Mouse (Mus musculus): Measurements from ENCODE around the gene Atg7. TPM values are rescaled to one million over a fixed set of nuclear protein-coding genes. Genes with fewer than 3 reads are reported as not detected.

The Atg7 gene
- polyA plus RNA-seq, 1 experiment: 43.3 TPM

DNA sequence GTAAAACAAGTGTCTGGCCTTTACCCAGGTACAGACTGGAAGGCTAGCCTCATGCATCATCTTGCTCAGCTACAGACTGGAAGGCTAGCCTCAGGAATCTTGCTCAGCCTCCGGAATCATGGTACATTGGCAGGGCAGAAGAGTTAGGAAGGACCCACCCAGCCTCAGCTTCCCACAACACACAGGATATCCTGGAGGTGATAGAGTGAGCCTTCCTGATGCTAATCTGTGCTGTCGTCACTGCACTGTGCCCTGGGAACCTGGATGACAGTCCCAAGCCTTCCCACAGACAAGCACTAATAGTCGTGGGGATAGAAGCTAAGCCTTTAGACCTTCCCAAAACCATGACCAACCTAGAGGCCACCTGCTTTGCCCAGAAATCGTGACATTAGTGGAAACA is 223.7 kb downstream of the Atg7 start:
- H3K27ac ChIP-seq (ENCODE audit: control insufficient read depth, insufficient read depth, low read depth, low read length, poor library complexity): no peak overlapping the region
- no peak for TF ChIP-seq CTCF (IDR thresholded peaks at IDR 0.05; ENCODE audit: control insufficient read depth, insufficient read depth, low read length)
- TF ChIP-seq POLR2A (IDR thresholded peaks at IDR 0.05; ENCODE audit: borderline replicate concordance, control insufficient read depth, low read depth, low read length): no peak
- no peaks in the 10 kb centered on the region; the same call in 1 of the 2 replicates for H3K4me1 ChIP-seq (ENCODE audit: control insufficient read depth, insufficient read depth, low read length)
- 60% methylated on average over 4 of the region's 4 CpGs for WGBS
- H3K4me3 ChIP-seq (replicated peaks; ENCODE audit: control insufficient read depth, low read depth, low read length): no peak overlapping the region

DNA sequence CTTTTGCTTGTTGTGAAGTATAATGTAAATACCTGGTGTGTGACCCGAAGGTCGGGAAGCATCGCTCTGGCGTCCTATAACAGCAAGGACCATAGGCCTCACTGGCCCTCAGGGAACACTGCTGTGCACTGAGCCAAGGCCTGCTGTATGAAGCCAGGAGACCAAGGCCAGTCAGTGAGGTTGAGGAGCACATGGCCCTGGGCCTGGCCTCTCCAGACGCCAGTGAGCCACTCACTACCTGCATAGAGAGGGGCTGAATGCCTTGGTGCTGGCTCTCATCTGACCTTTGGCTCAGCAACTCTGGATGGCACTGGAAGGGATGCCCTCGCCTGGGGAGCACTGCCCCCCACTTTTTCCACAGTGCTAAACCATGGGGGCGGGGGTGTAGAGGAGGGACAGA is 225.8 kb downstream of the Atg7 start:
- Histone ChIP-seq H3K4me3 (replicated peaks; ENCODE audit: control insufficient read depth, low read depth, low read length) (no peak overlapping the region), H3K27ac (ENCODE audit: control insufficient read depth, insufficient read depth, low read depth, low read length, poor library complexity) (no peak overlapping the region), H3K4me1 (ENCODE audit: control insufficient read depth, insufficient read depth, low read length) (peaks cover 5% of the 10 kb centered on the region; the same call in 1 of the 2 replicates)
- TF ChIP-seq CTCF (IDR thresholded peaks at IDR 0.05; ENCODE audit: control insufficient read depth, insufficient read depth, low read length) (no peak), POLR2A (IDR thresholded peaks at IDR 0.05; ENCODE audit: borderline replicate concordance, control insufficient read depth, low read depth, low read length) (no peak)
- WGBS: 84% methylated on average over 7 of the region's 7 CpGs

DNA sequence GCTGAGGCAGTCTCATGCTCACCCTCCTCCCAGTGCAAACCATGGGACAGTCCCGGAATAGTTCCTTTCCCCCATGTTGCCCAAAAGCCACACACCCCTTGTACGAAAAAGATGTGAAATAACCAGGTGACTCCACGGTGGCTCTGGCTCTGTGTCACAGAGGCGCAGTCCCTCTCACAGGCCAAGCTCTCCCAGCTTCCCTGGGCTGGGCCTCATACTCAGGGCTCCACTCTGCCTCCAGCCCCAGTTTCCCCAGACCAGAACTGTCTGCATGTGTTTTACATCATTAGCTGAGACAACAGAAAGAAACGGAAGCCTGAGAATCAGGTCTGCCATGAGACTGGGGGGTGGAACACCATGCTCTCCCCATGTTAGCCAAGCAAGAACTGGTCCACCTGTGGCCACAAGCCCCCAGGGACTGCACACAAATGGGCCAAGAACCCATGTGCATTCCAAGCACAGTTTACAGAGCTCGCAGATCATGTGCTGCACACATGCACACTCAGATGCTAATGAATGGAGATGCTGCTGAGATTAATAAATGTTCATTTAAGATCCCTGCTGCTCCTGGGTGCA is 226.7 kb downstream of the Atg7 start:
- H3K4me1 ChIP-seq (ENCODE audit: control insufficient read depth, insufficient read depth, low read length): peaks cover 5% of the 10 kb centered on the region; the same call in 1 of the 2 replicates
- no peak overlapping the region for H3K27ac ChIP-seq (ENCODE audit: control insufficient read depth, insufficient read depth, low read depth, low read length, poor library complexity)
- 75% methylated on average over 6 of the region's 6 CpGs for WGBS

DNA sequence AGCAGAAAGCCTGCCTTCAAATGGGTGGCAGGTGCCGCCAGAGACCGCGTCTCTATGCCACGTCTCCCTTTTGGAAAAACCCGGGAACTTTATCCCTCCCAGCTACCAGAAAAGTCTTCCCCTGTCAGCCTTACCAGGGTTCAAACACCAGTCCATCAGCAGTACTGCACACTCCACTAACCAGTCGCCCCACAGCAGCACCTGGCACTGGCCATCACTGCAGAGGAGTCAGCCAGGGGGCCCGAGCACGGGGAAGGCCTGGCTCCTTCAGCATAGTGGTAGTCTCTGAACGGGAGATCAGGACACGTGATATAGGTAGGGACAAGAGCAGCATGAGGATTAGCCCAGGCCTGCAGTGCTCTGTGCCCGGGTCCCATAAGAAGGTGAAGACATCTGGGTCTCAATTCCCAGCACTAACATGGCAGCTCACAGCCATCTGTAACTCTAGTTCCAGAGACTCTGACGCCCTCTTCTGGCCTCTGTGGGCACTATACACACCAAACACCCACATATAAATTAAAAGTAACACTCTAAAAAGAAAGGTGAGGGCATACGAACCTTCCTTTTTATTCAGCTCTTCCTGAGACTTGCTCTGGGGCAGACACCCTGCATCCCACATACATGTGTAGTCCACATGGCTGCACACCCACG is 228.2 kb downstream of the Atg7 start:
- Histone ChIP-seq H3K4me3 (replicated peaks; ENCODE audit: control insufficient read depth, low read depth, low read length) (no peak overlapping the region), H3K4me1 (ENCODE audit: control insufficient read depth, insufficient read depth, low read length) (peaks cover 5% of the 10 kb centered on the region; the same call in 1 of the 2 replicates), H3K27ac (ENCODE audit: control insufficient read depth, insufficient read depth, low read depth, low read length, poor library complexity) (no peak overlapping the region)
- TF ChIP-seq POLR2A (IDR thresholded peaks at IDR 0.05; ENCODE audit: borderline replicate concordance, control insufficient read depth, low read depth, low read length) (no peak), CTCF (IDR thresholded peaks at IDR 0.05; ENCODE audit: control insufficient read depth, insufficient read depth, low read length) (no peak)
- 86% methylated on average over 14 of the region's 14 CpGs for WGBS

More for the DNA sequence above, 226.7 kb downstream of the Atg7 start:
- TF ChIP-seq POLR2A (IDR thresholded peaks at IDR 0.05; ENCODE audit: borderline replicate concordance, control insufficient read depth, low read depth, low read length): no peak
- TF ChIP-seq CTCF (IDR thresholded peaks at IDR 0.05; ENCODE audit: control insufficient read depth, insufficient read depth, low read length): no peak
- H3K4me3 ChIP-seq (replicated peaks; ENCODE audit: control insufficient read depth, low read depth, low read length): no peak overlapping the region

DNA sequence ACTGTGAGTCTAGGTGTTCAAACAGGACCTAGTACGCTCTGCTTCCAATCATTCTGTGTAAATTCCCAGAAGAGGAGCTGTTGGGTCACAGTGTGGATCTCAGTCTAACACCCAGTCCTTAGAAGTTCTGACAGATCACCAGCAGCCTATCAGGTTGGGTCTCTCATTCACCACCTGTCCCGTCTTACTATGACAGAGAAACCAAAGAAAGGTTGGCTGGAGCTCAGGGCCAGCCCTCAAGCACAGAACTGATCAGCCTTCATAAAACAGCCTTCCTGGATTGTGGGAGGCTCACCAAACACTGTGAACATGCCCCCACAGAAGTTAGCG is 230.9 kb downstream of the Atg7 start:
- Histone ChIP-seq H3K4me3 (replicated peaks; ENCODE audit: control insufficient read depth, low read depth, low read length) (peak overlapping the region; percentile 80), H3K27ac (ENCODE audit: control insufficient read depth, insufficient read depth, low read depth, low read length, poor library complexity) (peak overlapping the region; percentile 95), H3K4me1 (ENCODE audit: control insufficient read depth, insufficient read depth, low read length) (peaks cover 5% of the 10 kb centered on the region; the same call in 1 of the 2 replicates)
- TF ChIP-seq CTCF (IDR thresholded peaks at IDR 0.05; ENCODE audit: control insufficient read depth, insufficient read depth, low read length) (no peak), POLR2A (IDR thresholded peaks at IDR 0.05; ENCODE audit: borderline replicate concordance, control insufficient read depth, low read depth, low read length) (no peak)
- WGBS: 29% methylated on average over 3 of the region's 3 CpGs

DNA sequence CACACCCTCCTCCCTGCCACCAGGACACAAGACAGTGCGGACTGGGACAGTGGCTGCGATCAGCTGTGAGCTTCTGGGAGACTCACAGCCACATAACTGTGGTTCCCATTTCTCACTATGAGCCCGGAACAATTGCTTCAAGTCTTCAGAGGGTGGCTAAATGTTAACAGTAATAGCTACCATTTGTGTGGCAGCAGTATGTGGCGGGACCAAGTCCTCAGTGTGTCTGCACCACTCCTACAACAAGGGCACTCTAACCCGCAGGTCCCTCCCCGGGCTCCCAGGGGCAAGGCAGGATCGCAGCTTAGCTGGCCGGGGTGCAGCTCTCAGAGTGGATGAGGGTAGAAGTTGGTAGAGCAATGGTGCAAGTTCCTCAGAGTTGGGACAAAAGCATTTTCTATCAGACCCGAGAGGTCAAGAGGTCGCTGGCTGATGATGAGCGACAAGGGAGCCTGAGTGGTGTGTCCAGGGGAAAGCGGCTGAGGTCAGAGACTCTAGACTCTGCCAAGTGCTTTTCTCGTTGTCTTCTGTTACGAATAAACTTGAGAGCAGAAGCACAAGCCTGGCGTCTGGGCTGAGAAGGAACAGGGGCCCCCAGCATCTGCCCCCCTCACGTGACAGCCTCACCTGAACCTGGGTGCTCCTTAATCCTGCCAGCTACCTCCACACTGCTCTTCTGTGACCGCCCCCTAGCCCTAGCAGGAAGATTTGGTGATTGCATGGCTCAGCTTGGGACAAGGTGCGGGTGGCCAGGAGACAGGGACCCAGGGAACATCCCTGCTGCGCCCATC is 231.4 kb downstream of the Atg7 start:
- WGBS: 1% methylated on average over 19 of the region's 19 CpGs
- peaks cover 5% of the 10 kb centered on the region; the same call in 1 of the 2 replicates for H3K4me1 ChIP-seq (ENCODE audit: control insufficient read depth, insufficient read depth, low read length)
- H3K27ac ChIP-seq (ENCODE audit: control insufficient read depth, insufficient read depth, low read depth, low read length, poor library complexity): peak overlapping the region; percentile 95
- peak overlapping the region; percentile 80 for H3K4me3 ChIP-seq (replicated peaks; ENCODE audit: control insufficient read depth, low read depth, low read length)
- peak; percentile 35; the same call in 1 of the 2 replicates for TF ChIP-seq POLR2A (IDR thresholded peaks at IDR 0.05; ENCODE audit: borderline replicate concordance, control insufficient read depth, low read depth, low read length)
- TF ChIP-seq CTCF (IDR thresholded peaks at IDR 0.05; ENCODE audit: control insufficient read depth, insufficient read depth, low read length): no peak

GRCm38 (mm10) chr6:114875018-114875558 is 232.2 kb downstream of the Atg7 start:
- under 1% methylated on average over 18 of the region's 18 CpGs for WGBS
- Histone ChIP-seq H3K4me1 (ENCODE audit: control insufficient read depth, insufficient read depth, low read length) (peaks cover 5% of the 10 kb centered on the region; the same call in 1 of the 2 replicates), H3K27ac (ENCODE audit: control insufficient read depth, insufficient read depth, low read depth, low read length, poor library complexity) (peak overlapping the region; percentile 95), H3K4me3 (replicated peaks; ENCODE audit: control insufficient read depth, low read depth, low read length) (peak overlapping the region; percentile 80)
- TF ChIP-seq CTCF (IDR thresholded peaks at IDR 0.05; ENCODE audit: control insufficient read depth, insufficient read depth, low read length) (no peak), POLR2A (IDR thresholded peaks at IDR 0.05; ENCODE audit: borderline replicate concordance, control insufficient read depth, low read depth, low read length) (no peak)

DNA sequence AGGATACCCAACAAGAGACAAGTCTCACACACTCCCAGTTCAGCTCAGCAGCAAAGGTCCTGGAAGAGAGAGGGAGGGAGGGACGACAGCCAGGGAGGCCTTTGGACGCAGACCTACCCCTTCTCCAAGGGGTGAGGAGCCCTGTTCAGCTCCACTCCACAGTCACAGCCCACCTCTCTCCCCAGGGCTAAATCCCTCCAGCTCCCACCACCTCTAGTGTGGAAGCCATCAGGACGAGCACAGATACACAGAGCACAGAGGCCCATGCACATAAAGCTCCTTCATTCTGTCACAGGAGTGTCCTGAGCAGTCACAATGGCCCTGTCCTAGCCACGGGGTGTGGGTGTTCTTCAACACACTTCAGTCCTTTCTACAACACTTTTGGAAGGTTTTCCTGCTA is 233.1 kb downstream of the Atg7 start:
- H3K27ac ChIP-seq (ENCODE audit: control insufficient read depth, insufficient read depth, low read depth, low read length, poor library complexity): peak overlapping the region; percentile 95
- no peak overlapping the region for H3K4me3 ChIP-seq (replicated peaks; ENCODE audit: control insufficient read depth, low read depth, low read length)
- 37% methylated on average over 4 of the region's 4 CpGs for WGBS
- peaks cover 5% of the 10 kb centered on the region; the same call in 1 of the 2 replicates for H3K4me1 ChIP-seq (ENCODE audit: control insufficient read depth, insufficient read depth, low read length)
- TF ChIP-seq CTCF (IDR thresholded peaks at IDR 0.05; ENCODE audit: control insufficient read depth, insufficient read depth, low read length) (no peak), POLR2A (IDR thresholded peaks at IDR 0.05; ENCODE audit: borderline replicate concordance, control insufficient read depth, low read depth, low read length) (no peak)
